Mouse (Mus musculus) CD8-positive naive resting alpha-beta T cell, adult 2 months (primary cell): ENCODE measurements around the gene Nphp1.

ENCODE experiments used
- DNase-seq, 2 experiments: peaks; one replicate each; pipeline ENCODE4 v3.0.0; 2022; ENCODE audit warnings: low read depth in 2 of 2, low spot score in 2 of 2

The Nphp1 gene

GRCm38 (mm10) chr2:127788440-127789116, at the start of gene Nphp1:
Nphp1 (minus strand) TSS chr2:127788897.
- DNase-seq: peak; percentile 41 to 68

GRCm38 (mm10) chr2:127832833-127833190, 44.1 kb upstream of the Nphp1 start:
- peak in 1 of 2 experiments; percentile 28 for DNase-seq

- DNase-seq: no peak
These were observed 43.6 kb upstream of the Nphp1 start for GRCm38 (mm10) chr2:127832103-127832832.

DNA sequence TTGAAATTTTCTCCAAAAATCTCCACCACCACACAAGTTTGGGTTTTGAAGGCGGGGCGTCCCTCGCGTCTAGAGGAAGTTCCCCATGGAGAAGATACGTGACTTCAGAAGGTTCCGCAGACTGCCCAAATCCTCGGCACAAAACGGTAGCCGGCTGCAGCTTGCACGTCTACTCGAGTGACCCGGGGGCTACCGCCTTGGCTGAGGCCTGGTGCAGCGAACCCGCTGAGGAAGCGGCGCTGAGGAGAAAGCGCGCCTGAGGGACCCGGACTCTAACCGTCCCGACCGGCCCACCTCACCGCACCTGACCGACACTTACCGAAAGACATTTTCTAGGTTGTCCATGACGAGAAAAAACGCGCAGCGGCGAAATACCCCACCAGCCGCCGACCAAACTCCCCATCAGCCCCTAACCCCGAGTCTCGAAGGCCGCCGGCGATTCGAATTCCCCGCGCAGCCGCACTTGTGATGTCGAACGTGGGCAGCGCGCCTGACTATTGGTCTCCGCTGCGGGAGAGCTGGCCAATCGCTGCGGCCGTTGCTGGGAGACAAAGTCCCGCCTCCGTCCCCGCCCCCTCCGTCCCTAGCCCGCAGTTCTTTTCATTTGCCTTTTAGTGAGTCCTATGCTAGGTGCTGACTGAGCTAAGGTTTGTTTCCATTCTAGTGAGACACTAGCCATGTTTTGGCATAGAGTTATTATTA, 42.9 kb upstream of the Nphp1 start, which contains the start of gene Bub1:
Bub1 (minus strand) TSS at position 465 of the 702 bp plus-strand sequence.
- peak; percentile 85 to 88 for DNase-seq

GRCm38 (mm10) chr2:127791919-127792603, 3.4 kb upstream of the Nphp1 start, which contains the start of gene Mtln:
Mtln (minus strand) TSS chr2:127792488.
- peak; percentile 55 to 64 for DNase-seq

GRCm38 (mm10) chr2:127789651-127790270, 1.1 kb upstream of the Nphp1 start:
- no peak for DNase-seq

GRCm38 (mm10) chr2:127789138-127789537, 441 bp upstream of the Nphp1 start:
- no peak for DNase-seq

DNA sequence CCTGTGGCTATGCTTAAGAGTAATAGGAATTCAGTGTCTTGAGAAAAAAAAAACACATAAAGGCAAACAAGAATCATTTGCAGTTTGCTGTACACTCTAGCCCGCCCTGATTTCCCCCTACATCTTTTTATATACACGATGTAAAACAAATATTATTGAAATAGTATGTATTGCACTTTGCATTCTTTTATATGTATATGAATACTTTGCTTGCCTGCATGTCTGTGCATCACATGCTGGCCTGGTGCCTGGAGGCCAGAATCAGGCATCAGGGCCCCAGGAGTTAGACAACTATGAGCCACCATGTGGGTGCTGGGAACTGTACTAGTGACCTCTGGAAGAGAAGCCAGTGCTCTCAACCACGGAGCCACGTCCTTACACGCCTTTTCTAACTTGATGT, 1.5 kb downstream of the Nphp1 start:
- no peak for DNase-seq

- DNase-seq: no peak
These were observed 10.2 kb downstream of the Nphp1 start for GRCm38 (mm10) chr2:127778451-127778850.

DNA sequence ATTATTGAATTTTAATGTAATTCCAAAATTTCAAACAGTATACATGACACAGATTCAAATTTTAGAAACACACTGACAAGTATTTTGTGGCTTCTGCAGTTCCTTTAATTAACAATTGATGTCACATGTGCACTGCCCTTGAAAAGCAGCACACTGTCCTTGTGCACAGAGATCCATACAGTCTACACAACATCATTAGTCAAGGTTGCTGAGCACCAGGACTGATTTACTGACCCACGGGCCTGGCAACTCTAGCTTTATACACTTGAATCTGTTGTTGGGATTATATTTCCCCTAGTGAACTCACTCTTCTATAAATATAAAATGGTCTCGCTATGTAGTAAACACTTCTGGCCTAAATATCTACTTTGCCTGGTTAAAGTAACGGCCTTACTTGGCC, 13.7 kb downstream of the Nphp1 start:
- no peak for DNase-seq

GRCm38 (mm10) chr2:127774578-127774941, 14.1 kb downstream of the Nphp1 start:
- no peak for DNase-seq

GRCm38 (mm10) chr2:127773938-127774577, 14.6 kb downstream of the Nphp1 start:
- no peak for DNase-seq

- DNase-seq: no peak
These were observed 27.1 kb downstream of the Nphp1 start for GRCm38 (mm10) chr2:127761587-127761986.

DNA sequence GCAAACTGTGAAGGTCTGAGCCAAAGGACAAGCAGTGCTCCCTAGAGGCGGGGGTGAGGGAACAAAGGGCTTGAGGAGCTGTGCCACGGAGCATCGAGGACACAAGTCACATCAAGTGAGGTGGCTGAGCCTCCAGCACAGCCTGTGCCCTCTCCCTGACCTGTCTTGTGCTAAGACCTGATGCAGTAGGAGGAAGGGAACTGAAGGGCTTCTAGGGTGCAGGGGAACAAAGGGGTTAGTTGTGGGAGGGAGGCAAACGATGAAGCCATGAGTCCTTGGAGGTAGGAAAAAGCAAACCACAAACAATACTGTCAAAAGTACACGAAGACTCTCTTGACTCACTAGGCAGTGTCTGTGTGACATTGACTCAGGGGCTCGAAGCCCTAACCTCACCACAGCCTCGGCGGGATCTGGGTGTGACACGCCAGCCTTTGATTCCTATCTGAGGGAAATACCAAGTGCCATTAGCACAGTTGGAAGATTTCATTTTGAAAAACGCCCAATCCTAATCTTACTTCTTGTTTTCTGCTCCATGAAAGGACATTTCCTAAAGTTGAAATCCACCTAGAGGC, 28.2 kb downstream of the Nphp1 start:
- no peak for DNase-seq

DNA sequence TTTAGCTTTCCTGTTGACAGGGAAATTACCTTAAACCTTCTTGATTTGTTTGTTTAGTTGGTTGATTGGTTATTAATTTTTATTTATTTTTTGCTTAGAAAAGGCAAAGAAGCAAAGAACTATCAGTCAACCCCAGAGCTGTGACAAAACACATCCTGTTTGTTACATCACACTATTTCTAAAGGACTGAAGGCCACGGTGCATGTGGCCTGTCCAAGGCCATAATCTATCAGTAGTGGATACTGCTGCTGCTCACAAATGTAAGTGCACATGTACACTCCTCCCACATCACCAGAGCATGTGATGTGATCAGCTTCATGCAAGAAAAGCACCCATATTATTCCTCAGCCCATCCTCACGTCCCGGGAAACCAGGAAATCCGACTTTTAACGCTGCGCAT, 28.7 kb downstream of the Nphp1 start:
- no peak for DNase-seq

GRCm38 (mm10) chr2:127759157-127759880, 29.4 kb downstream of the Nphp1 start:
- DNase-seq: no peak

DNA sequence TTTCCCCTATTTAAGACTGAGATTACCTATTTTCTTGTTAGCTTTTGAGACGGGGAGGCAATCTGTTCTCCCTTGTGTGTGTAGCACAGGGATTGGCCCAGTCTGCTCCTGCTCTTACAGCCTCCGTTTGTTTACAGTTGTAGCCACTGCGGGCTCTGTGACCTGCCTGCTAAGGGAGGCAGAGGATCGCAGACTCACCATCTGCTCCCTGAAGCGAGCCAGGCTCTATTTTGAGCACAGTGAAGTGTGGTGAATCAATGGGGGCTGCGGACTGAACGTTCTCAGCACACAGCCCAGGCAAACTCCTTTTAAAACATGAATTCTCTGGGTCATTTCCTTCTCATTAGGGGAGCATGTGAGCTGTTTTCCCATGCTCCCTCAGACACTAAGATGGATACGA, 31.5 kb downstream of the Nphp1 start:
- DNase-seq: no peak

GRCm38 (mm10) chr2:127754113-127754512, 34.6 kb downstream of the Nphp1 start:
- DNase-seq: no peak

- no peak for DNase-seq
These were observed 36.7 kb downstream of the Nphp1 start for GRCm38 (mm10) chr2:127751849-127752610.
